Mouse (Mus musculus): ENCODE data around the gene Kif3c.

GRCm38 (mm10) chr12:3356824-3357223, 8.1 kb upstream of the Kif3c start:
- TF ChIP-seq CTCF (IDR thresholded peaks at IDR 0.05; ENCODE audit: low read depth) (no peak), EP300 (IDR thresholded peaks at IDR 0.05; ENCODE audit: low read depth) (no peak)
